Mouse (Mus musculus) left cerebral cortex, postnatal 4 days (tissue): ENCODE data around the gene Fbxo31. TPM values are rescaled to one million over a fixed set of nuclear protein-coding genes. Genes with fewer than 3 reads are reported as not detected.
"Not testable (repeated sequence)": the region's sequence is repeated elsewhere in the genome, so short reads cannot be mapped to it uniquely, and the experiment has no call there.

Experiments
- DNase-seq: peaks from one replicate; pipeline ENCODE4 v3.0.0-alpha.2; 2022
- intact Hi-C: fragments of 180-260 bp; cut with DNase I; formaldehyde crosslinking; loops from one replicate; pipeline ENCODE4 v1.15.1; 2025
- total RNA-seq, 2 experiments: library from RNA; stranded (reverse); gene quantifications; 2 replicates each; pipeline ENCODE4 v1.2.3; 2021

Fbxo31 gene
- 10 to 100 TPM; 64.1 to 67.3 TPM for total RNA-seq

GRCm38 (mm10) chr8:121578676-121579451, at the start of gene Fbxo31:
TSS of gene Fbxo31 (minus strand) at chr8:121578806.
- peak; percentile 97 for DNase-seq
- intact Hi-C loops = no loop called here

GRCm38 (mm10) chr8:121623043-121623442, 44.4 kb upstream of the Fbxo31 start:
- intact Hi-C loops = no loop called here
- DNase-seq = no peak

- intact Hi-C loops = no loop called here
- no peak for DNase-seq
These were observed 43.3 kb upstream of the Fbxo31 start for GRCm38 (mm10) chr8:121621879-121622278.

- intact Hi-C loops = no loop called here
- DNase-seq = peak; percentile 58
These were observed 42.4 kb upstream of the Fbxo31 start for GRCm38 (mm10) chr8:121620801-121621516.

- intact Hi-C loops = no loop called here
- DNase-seq = no peak
These were observed 40.9 kb upstream of the Fbxo31 start for GRCm38 (mm10) chr8:121619401-121619995.

- DNase-seq = no peak
- intact Hi-C loops = no loop called here
These were observed 34.8 kb upstream of the Fbxo31 start for GRCm38 (mm10) chr8:121613419-121613818.

- no peak for DNase-seq
- intact Hi-C loops = no loop called here
These were observed 31.3 kb upstream of the Fbxo31 start for GRCm38 (mm10) chr8:121609916-121610315.

- intact Hi-C loops = no loop called here
- no peak for DNase-seq
These were observed 30.6 kb upstream of the Fbxo31 start for GRCm38 (mm10) chr8:121609251-121609650.

- intact Hi-C loops = no loop called here
- DNase-seq = no peak
These were observed 29.1 kb upstream of the Fbxo31 start for GRCm38 (mm10) chr8:121607661-121608060.

GRCm38 (mm10) chr8:121603801-121604200, 25.2 kb upstream of the Fbxo31 start:
- DNase-seq = no peak
- intact Hi-C loops = no loop called here

- DNase-seq = peak; percentile 77
- intact Hi-C loops = no loop called here
These were observed 24.3 kb upstream of the Fbxo31 start for GRCm38 (mm10) chr8:121602860-121603259.

- intact Hi-C loops = no loop called here
- no peak for DNase-seq
These were observed 23.8 kb upstream of the Fbxo31 start for GRCm38 (mm10) chr8:121602411-121602810.

- intact Hi-C loops = no loop called here
- DNase-seq = no peak
These were observed 21.2 kb upstream of the Fbxo31 start for GRCm38 (mm10) chr8:121599842-121600241.

- intact Hi-C loops = no loop called here
- DNase-seq = peak; percentile 90
These were observed 20.3 kb upstream of the Fbxo31 start for GRCm38 (mm10) chr8:121598892-121599291.

- intact Hi-C loops = no loop called here
- no peak for DNase-seq
These were observed 19.6 kb upstream of the Fbxo31 start for GRCm38 (mm10) chr8:121598190-121598589.

GRCm38 (mm10) chr8:121597492-121597891, 18.9 kb upstream of the Fbxo31 start:
- DNase-seq, intact Hi-C loops: not testable (repeated sequence)

GRCm38 (mm10) chr8:121593983-121594382, 15.4 kb upstream of the Fbxo31 start:
- DNase-seq = no peak
- intact Hi-C loops = no loop called here

- intact Hi-C loops = no loop called here
- no peak for DNase-seq
These were observed 14.7 kb upstream of the Fbxo31 start for GRCm38 (mm10) chr8:121593293-121593692.

GRCm38 (mm10) chr8:121591178-121592066, 12.8 kb upstream of the Fbxo31 start:
- intact Hi-C loops = no loop called here

More at GRCm38 (mm10) chr8:121591178-121592066, 12.8 kb upstream of the Fbxo31 start:
- peak; percentile 36 for DNase-seq
